9 mouse cellular contexts compared by ENCODE assay signal in the genomic region with DNA sequence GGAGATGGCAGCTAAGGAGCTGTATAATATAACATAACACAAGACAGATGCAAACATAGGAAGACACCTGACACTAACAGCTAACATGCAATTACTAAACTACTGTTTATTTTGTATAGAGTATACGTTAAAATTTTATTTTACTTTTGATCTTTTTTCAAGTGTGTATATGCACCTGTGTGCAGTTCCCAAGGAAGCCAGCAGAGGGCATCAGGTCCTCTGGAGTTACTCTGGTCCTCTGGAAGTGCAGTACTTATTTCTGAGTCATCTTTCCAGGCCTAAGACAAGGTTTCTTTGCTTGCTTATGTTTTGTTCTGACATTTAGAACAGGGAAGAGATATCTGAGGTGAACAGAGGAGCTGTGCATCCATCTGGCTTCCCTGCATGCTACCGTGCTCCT. TPM values are rescaled to one million over a fixed set of nuclear protein-coding genes. Genes with fewer than 3 reads are reported as not detected.
A peak's percentile ranks its signal among the peaks of the same experiment; 100 is the strongest.
DNase-seq lines count a peak whose midpoint lies in the region; ATAC-seq and TF ChIP-seq lines count a peak whose summit lies in the region.
"Had no signal": no experiment of that assay in that cellular context is flagged by ENCODE, and none has a peak within 500 bp of the region (broad histone marks: within the 10 kb centered on the region; RNA-seq: fewer than 3 reads in every experiment).

No protein-coding gene starts in this region.

- no peaks in the 10 kb centered on the region for H3K27me3 ChIP-seq in forebrain, postnatal 0 days (ENCODE audit: insufficient read depth, low read length)
- no peaks in the 10 kb centered on the region for H3K27me3 ChIP-seq in forebrain, embryonic 14.5 days (replicated peaks; ENCODE audit: control insufficient read depth, insufficient read depth, low read length)
- no peaks in the 10 kb centered on the region for H3K27me3 ChIP-seq in lung, postnatal 0 days (replicated peaks; ENCODE audit: insufficient read depth, low read length)
- H3K27me3 ChIP-seq in cerebellum, adult 2 months (ENCODE audit: control insufficient read depth, insufficient read depth, low read length): no peaks in the 10 kb centered on the region
- no peaks in the 10 kb centered on the region for H3K27me3 ChIP-seq in hindbrain, embryonic 16.5 days (replicated peaks; ENCODE audit: control insufficient read depth, insufficient read depth, low read length)

- H3K36me3 ChIP-seq in forebrain, postnatal 0 days (ENCODE audit: insufficient read depth): no peaks in the 10 kb centered on the region
- H3K36me3 ChIP-seq in forebrain, embryonic 14.5 days (ENCODE audit: control insufficient read depth, insufficient read depth, low read length): no peaks in the 10 kb centered on the region
- H3K36me3 ChIP-seq in lung, postnatal 0 days (ENCODE audit: insufficient read depth, low read length): no peaks in the 10 kb centered on the region
- H3K36me3 ChIP-seq in hindbrain, embryonic 16.5 days (ENCODE audit: control insufficient read depth, insufficient read depth, low read length): no peaks in the 10 kb centered on the region

- H3K27ac ChIP-seq in forebrain, postnatal 0 days (ENCODE audit: low read depth, low read length): no peak overlapping the region
- no peak overlapping the region for H3K27ac ChIP-seq in forebrain, embryonic 14.5 days (ENCODE audit: low read depth, low read length)
- no peak overlapping the region for H3K27ac ChIP-seq in lung, postnatal 0 days (ENCODE audit: low read length)
- H3K27ac ChIP-seq in cerebellum, adult 2 months (ENCODE audit: insufficient read depth, low read length): no peak overlapping the region
- H3K27ac ChIP-seq in hindbrain, embryonic 16.5 days (ENCODE audit: low read depth, low read length): no peak overlapping the region

- no peak for TF ChIP-seq EP300 in lung, postnatal 0 days (IDR thresholded peaks at IDR 0.05)

- no peak overlapping the region for H3K4me3 ChIP-seq in forebrain, postnatal 0 days (ENCODE audit: low read depth, low read length)
- no peak overlapping the region for H3K4me3 ChIP-seq in forebrain, embryonic 14.5 days (ENCODE audit: low read depth, low read length)
- no peak overlapping the region for H3K4me3 ChIP-seq in lung, postnatal 0 days (ENCODE audit: low read depth, low read length)
- no peak overlapping the region for H3K4me3 ChIP-seq in cerebellum, adult 2 months (replicated peaks; ENCODE audit: insufficient read depth, low read depth, low read length)
- H3K4me3 ChIP-seq in hindbrain, embryonic 16.5 days (ENCODE audit: low read length): no peak overlapping the region

- H3K4me1 ChIP-seq in forebrain, postnatal 0 days (ENCODE audit: insufficient read depth): no peaks in the 10 kb centered on the region
- H3K4me1 ChIP-seq in forebrain, embryonic 14.5 days (ENCODE audit: control insufficient read depth, insufficient read depth, low read length): no peaks in the 10 kb centered on the region
- H3K4me1 ChIP-seq in lung, postnatal 0 days (ENCODE audit: insufficient read depth, low read depth, low read length): no peaks in the 10 kb centered on the region
- no peaks in the 10 kb centered on the region; the same call in 1 of the 2 replicates for H3K4me1 ChIP-seq in cerebellum, adult 2 months (ENCODE audit: control insufficient read depth, insufficient read depth, low read length)
- H3K4me1 ChIP-seq in hindbrain, embryonic 16.5 days (ENCODE audit: control insufficient read depth, insufficient read depth, low read depth, low read length): no peaks in the 10 kb centered on the region

- no peak for TF ChIP-seq POLR2A in cerebellum, adult 2 months (IDR thresholded peaks at IDR 0.05; ENCODE audit: borderline replicate concordance, insufficient read depth, low read length)

- H3K9ac ChIP-seq in forebrain, postnatal 0 days: no peak overlapping the region
- no peak overlapping the region for H3K9ac ChIP-seq in forebrain, embryonic 14.5 days (ENCODE audit: low read length)
- no peak overlapping the region for H3K9ac ChIP-seq in lung, postnatal 0 days (replicated peaks; ENCODE audit: low read depth)
- H3K9ac ChIP-seq in hindbrain, embryonic 16.5 days (ENCODE audit: low read depth, low read length): no peak overlapping the region

- WGBS in forebrain, postnatal 0 days: 96% methylated on average over 2 of the region's 2 CpGs
- WGBS in forebrain, embryonic 14.5 days: 95% methylated on average over 2 of the region's 2 CpGs
- WGBS in lung, postnatal 0 days: 87% methylated on average over 2 of the region's 2 CpGs
- 82% methylated on average over 2 of the region's 2 CpGs for WGBS in cerebellum, adult 2 months
- WGBS in hindbrain, embryonic 16.5 days: 93% methylated on average over 2 of the region's 2 CpGs

- no peaks in the 10 kb centered on the region for H3K9me3 ChIP-seq in forebrain, postnatal 0 days (ENCODE audit: low read length)
- peaks cover 4% of the 10 kb centered on the region; the same call in 1 of the 2 replicates for H3K9me3 ChIP-seq in forebrain, embryonic 14.5 days (replicated peaks; ENCODE audit: control insufficient read depth, low read length)
- no peaks in the 10 kb centered on the region for H3K9me3 ChIP-seq in lung, postnatal 0 days (ENCODE audit: low read length)
- H3K9me3 ChIP-seq in hindbrain, embryonic 16.5 days (ENCODE audit: control insufficient read depth, low read length): no peaks in the 10 kb centered on the region; the same call in 1 of the 2 replicates

- no peak overlapping the region for H3K4me2 ChIP-seq in forebrain, postnatal 0 days (ENCODE audit: low read depth)
- no peak overlapping the region for H3K4me2 ChIP-seq in forebrain, embryonic 14.5 days (ENCODE audit: low read length)
- no peak overlapping the region for H3K4me2 ChIP-seq in lung, postnatal 0 days (replicated peaks; ENCODE audit: low read depth, low read length)
- no peak overlapping the region for H3K4me2 ChIP-seq in hindbrain, embryonic 16.5 days (ENCODE audit: low read length)

- DNase-seq in forebrain, postnatal 0 days: no peak
- no peak for DNase-seq in forebrain, embryonic 14.5 days (ENCODE audit: low spot score)
- no peak for DNase-seq in lung, postnatal 0 days (ENCODE audit: low spot score)
- DNase-seq in lung, postnatal 10 days: no peak
- DNase-seq in ES-CJ7 (ENCODE audit: low read depth, low spot score): peak; percentile 33
- no peak for DNase-seq in cerebellum, adult 2 months
- DNase-seq: gastrocnemius, postnatal 36 days had no signal

- TF ChIP-seq CTCF in forebrain, postnatal 0 days (IDR thresholded peaks at IDR 0.05; ENCODE audit: low read depth): peak; percentile 42
- peak; percentile 53 for TF ChIP-seq CTCF in lung, postnatal 0 days (IDR thresholded peaks at IDR 0.05)
- no peak for TF ChIP-seq CTCF in cerebellum, adult 2 months (IDR thresholded peaks at IDR 0.05; ENCODE audit: borderline replicate concordance, insufficient read depth, low read depth, low read length)

- no peak for ATAC-seq in forebrain, postnatal 0 days
- no peak for ATAC-seq in forebrain, embryonic 14.5 days
- ATAC-seq in lung, postnatal 0 days: no peak
- ATAC-seq in megakaryocyte, adult 5-6 weeks (ENCODE audit: poor library complexity, severe bottlenecking): peak; percentile 42
- ATAC-seq in hindbrain, embryonic 16.5 days: no peak

RNA-seq across cellular contexts. Expression of a gene that starts 17.6 kb away (rescaled TPM):
- total RNA-seq in forebrain, postnatal 0 days (2014; rRNA removed): 0.19 TPM in 1 of 2 replicates, not detected in the other
- 0.26 and 0.40 TPM in 2 replicates for polyA plus RNA-seq in forebrain, postnatal 0 days (2015; fragmentation: Nextera tagmentation; extraction: Ambion mirVana)
- polyA plus RNA-seq in forebrain, embryonic 14.5 days (2014; fragmentation: Nextera tagmentation; extraction: Ambion mirVana): 0.31 and 0.43 TPM in 2 replicates
- polyA plus RNA-seq in lung, postnatal 0 days (2015; fragmentation: Nextera tagmentation; extraction: Ambion mirVana): 6.0 and 7.2 TPM in 2 replicates
- 346 and 350 TPM in 2 replicates for total RNA-seq in megakaryocyte, adult 5-6 weeks (2015)
- total RNA-seq in megakaryocyte, adult 5-6 weeks (2017): 290 and 300 TPM in 2 replicates
- polyA plus RNA-seq in cerebellum, adult 2 months (2012; rRNA removed): 0.11 and 0.15 TPM in 2 replicates
- polyA plus RNA-seq in hindbrain, embryonic 16.5 days (2015; fragmentation: Nextera tagmentation; extraction: Ambion mirVana): 1.9 and 2.0 TPM in 2 replicates
